Mouse (Mus musculus): ENCODE results near the gene Trim7.
"Not testable (repeated sequence)": the region's sequence is repeated elsewhere in the genome, so short reads cannot be mapped to it uniquely, and the experiment has no call there.

Trim7 gene

GRCm38 (mm10) chr11:48801831-48802772, 23.8 kb upstream of the Trim7 start:
- in situ Hi-C loops (cut with MboI, MseI), result loop anchor here (10.0 kb wide), 1 partner anchor 293 kb away; no protein-coding TSS in a partner anchor

GRCm38 (mm10) chr11:48803988-48804387, 22.0 kb upstream of the Trim7 start:
- in situ Hi-C loops (cut with MboI, MseI), result loop anchor here (10.0 kb wide), 1 partner anchor 291 kb away; no protein-coding TSS in a partner anchor

- in situ Hi-C loops (cut with MboI, MseI), result loop anchor here (10.0 kb wide), 1 partner anchor 290 kb away; no protein-coding TSS in a partner anchor
These were observed 21.0 kb upstream of the Trim7 start for GRCm38 (mm10) chr11:48804922-48805321.

DNA sequence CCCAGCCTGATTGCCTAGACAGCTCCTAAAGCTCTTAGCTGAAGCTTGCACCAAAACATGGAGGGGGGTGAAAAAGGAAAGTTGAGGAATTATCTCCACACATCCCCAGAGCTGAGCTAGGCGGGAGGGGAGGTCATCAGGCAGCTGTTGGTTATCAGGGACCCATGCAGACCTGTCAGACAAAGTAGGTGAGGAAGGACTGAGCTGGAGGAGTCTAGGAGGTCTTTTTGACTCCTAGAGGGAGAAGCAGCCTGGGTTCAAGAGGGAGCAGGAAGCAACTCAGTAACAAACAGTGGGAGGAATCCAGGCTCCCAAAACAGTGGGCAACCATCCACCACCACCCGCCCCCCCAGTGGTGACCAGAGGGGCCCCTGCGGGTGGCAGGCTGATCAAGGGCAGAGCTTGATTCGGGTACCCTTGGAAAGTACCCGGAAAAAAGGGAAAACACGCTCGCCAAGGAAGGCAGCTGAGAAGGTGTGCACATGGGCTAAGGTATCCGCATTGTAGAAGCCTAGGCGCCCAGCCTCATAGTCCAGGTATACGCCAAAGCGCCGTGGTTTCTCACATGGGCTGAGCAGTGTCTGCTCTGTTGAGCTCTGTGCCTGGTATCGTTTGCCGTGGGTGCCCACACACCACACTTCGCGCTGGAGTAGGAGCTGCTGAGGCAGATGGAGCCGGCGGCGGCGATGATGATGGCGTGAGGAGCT, 18.9 kb upstream of the Trim7 start:
- in situ Hi-C loops (cut with MboI, MseI), result loop anchor here (10.0 kb wide), 1 partner anchor 288 kb away; no protein-coding TSS in a partner anchor

DNA sequence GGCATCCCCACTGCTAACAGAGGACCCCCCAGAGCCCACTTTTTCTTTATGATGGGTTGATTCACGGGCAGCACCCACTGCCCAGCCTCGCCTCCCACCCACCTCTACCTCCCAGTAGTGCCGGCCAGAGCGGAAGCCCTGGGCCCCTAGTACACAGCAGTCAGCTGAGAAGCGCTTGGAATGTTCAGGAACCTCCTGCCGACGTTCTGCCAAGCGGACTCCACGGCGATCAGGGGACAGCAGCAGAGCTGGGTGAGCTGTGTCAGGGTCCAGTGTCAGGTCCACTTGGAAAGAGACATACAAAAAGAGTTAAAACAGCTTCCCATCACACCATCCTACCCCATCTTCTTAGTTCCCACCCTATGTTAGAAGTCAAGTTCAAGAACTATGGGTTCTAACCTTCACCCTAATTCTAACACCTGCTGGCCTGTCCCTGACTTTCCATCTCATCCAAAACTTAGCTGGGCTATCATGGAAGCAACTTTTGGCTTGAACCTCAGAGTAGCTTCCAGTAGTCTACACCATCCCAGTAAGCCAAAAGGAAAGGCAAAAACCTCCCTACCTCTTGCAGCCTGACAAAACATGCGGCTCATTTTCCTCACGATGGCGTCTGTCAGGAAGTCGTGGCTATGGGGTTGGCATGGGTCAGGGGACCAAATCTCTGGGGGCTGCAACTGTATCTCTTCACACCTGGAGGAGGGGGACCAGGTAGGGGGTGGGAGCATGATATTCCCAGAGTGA, 18.2 kb upstream of the Trim7 start:
- in situ Hi-C loops (cut with MboI, MseI), result loop anchor here (10.0 kb wide), 1 partner anchor 287 kb away; no protein-coding TSS in a partner anchor

DNA sequence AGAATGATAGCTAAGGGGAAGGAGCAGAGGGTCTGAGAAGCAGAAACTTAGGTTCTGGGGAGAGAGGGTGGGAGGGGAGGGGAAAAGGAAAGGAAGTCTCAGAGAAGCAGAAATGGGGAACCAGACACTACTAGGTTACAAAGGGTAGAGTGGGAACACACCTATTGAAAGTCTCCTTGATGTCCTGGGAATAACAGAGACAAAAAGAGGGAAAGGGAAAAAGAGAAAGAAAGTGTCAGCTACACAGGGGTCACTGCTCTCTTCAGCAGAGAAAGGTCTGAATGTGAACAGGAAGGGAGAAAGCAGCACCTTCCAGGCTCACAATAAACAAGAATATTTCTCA, 17.7 kb upstream of the Trim7 start:
- in situ Hi-C loops (cut with MboI, MseI), result loop anchor here (10.0 kb wide), 1 partner anchor 287 kb away; no protein-coding TSS in a partner anchor

DNA sequence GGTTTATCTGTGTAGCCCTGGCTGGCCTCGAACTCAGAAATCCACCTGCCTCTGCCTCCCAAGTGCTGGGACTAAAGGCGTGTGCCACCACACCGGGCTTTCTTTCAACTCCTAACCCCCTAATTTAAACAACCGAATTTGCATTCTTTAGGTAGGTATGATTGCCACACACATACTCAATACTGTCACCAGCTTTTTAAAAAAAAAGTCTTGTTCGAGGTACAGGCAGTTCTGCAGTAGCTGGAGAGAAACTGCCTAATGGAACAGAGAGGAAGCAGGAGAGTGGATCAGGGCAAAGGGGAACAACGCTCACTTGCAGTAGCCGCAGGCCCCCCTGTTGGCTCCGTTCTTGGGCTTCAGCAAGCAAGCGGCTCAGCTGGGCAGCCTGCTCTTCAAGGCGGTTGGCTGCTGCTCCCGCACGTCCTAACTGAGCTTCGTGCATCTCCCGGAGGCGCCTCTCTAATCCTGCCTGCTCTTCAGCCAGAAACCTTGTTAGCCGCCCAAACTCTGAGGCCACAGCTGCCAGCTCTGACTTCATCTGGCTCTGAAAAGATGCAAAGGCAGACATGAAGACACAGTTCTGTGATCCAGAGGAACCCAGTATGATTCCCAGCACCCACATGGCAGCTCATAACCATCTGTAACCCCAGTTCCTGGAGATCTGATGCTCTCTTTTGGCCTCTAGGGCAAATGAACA, 17.1 kb upstream of the Trim7 start:
- in situ Hi-C loops (cut with MboI, MseI), result loop anchor here (10.0 kb wide), 1 partner anchor 286 kb away; no protein-coding TSS in a partner anchor

- in situ Hi-C loops (cut with MboI, MseI), result loop anchor here (10.0 kb wide), 1 partner anchor 285 kb away; no protein-coding TSS in a partner anchor
These were observed 16.5 kb upstream of the Trim7 start for GRCm38 (mm10) chr11:48809434-48809830.

DNA sequence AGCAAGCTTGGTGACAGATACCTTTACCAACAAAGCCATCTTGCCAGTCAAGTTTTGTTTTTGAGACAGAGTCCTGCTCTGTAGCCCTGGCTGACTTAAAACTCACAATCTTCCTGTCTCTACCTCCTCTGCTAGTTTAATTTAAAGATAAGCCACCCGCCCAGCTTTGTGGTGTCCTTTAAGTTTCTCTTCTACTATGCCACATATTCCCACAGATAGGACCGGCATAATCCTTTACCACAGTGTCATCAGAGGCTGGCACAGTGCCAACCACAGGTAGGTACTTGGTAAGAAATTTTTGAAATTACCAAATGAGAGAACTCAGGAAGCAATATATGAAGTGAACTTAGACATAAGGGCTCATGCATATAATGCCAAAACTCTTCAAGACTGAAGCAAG, 15.8 kb upstream of the Trim7 start:
- in situ Hi-C loops (cut with MboI, MseI), result no loop called here

- in situ Hi-C loops (cut with MboI, MseI), result no loop called here
These were observed 12.2 kb upstream of the Trim7 start for GRCm38 (mm10) chr11:48813782-48814181.

DNA sequence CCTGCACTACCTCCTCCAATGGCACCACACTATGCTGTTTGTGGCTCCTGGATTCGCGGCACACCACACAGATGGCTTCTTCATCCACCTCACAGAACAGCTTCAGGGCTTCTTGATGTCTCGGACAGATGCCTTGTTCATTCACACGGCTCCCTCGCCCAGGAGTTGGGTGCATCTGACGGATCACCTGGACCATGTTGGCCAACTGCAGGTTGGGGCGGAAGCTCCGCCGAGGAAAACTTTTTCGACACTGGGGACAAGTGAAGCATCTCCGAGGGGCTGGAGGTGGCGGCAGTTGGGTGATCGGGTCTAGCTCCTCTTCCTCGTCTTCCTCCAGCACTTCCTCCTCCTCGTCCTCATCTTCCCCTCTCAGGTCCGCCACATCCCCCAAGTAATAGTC, 10.1 kb upstream of the Trim7 start:
- in situ Hi-C loops (cut with MboI, MseI), result loop anchor here (5.0 kb wide), 1 partner anchor 36 kb away; no protein-coding TSS in a partner anchor

DNA sequence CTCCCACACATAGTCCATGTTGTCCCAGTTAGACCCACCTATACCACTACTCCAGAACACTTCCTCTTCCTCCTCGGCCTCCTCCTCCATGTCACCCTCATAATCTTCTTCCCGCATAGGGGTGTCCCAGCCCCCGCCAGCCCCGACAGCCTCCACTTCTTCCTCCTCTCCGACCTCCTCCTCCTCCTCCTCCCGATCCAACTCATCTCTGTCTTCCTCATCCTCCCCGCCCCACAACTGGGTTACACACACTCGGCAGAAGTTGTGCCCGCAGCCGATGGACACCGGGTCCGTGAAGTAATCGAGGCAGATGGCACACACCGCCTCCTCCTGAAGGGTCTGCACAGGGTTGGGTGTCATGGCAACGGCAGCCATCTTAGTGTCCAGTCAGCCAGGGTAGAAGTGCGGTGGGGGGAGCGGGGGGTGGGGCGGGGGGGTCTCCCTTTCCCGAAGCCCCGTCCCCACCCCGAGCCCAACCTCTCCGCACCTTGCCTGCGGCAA, 9.6 kb upstream of the Trim7 start:
- in situ Hi-C loops (cut with MboI, MseI), result loop anchor here (5.0 kb wide), 1 partner anchor 36 kb away; no protein-coding TSS in a partner anchor

DNA sequence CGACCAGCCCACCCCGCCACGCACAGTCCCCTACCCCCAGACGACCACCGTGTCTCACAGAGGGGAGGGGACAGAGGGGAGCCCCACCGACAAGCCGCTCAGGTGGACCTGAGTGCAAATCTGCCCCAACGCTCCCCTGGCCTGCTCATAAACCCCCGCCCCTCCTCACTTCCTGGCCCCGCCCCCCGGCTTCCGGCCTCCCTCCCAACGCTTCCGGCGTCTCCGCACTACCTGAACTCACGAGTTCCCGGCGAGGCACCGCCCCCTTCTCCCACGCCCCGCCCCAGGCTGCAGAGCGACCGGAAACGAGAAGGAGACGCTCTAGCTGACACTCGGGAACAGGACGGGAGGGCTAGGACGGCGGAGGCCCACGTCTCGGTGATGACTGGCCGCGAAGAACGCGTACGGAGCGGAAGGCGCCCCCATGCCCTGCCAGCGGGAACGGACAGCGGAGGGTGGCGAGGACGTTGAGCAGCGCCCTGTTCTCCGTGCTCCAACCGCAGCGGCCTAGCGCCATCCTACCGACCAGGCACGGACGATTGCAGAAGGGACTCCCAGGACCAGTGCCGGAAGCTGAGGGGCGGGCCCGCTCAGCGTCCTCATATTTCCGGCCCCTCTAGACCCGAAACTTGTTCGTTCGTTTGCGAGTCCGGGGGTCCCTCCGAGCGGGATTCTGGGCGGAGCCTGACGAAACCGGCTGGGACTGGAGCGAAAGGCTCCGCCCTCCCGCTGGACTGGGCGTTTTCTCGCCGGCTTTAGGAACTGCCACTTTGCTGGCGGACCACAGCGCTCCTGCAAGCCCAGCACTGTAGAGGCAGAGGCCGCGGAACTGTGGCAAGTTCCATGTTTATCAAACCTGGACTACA, 8.9 kb upstream of the Trim7 start, which contains the start of gene Trim41:
TSS of gene Trim41 (minus strand) at position 554 of the 866 bp plus-strand sequence.
- in situ Hi-C loops (cut with MboI, MseI), result loop anchor here (5.0 kb wide), 1 partner anchor 35 kb away; no protein-coding TSS in a partner anchor

GRCm38 (mm10) chr11:48817794-48818193, 8.1 kb upstream of the Trim7 start:
- in situ Hi-C loops (cut with MboI, MseI), result loop anchor here (5.0 kb wide), 1 partner anchor 35 kb away; no protein-coding TSS in a partner anchor

GRCm38 (mm10) chr11:48818346-48818745, 7.6 kb upstream of the Trim7 start:
- in situ Hi-C loops (cut with MboI, MseI), result loop anchor here (5.0 kb wide), 1 partner anchor 34 kb away; no protein-coding TSS in a partner anchor

DNA sequence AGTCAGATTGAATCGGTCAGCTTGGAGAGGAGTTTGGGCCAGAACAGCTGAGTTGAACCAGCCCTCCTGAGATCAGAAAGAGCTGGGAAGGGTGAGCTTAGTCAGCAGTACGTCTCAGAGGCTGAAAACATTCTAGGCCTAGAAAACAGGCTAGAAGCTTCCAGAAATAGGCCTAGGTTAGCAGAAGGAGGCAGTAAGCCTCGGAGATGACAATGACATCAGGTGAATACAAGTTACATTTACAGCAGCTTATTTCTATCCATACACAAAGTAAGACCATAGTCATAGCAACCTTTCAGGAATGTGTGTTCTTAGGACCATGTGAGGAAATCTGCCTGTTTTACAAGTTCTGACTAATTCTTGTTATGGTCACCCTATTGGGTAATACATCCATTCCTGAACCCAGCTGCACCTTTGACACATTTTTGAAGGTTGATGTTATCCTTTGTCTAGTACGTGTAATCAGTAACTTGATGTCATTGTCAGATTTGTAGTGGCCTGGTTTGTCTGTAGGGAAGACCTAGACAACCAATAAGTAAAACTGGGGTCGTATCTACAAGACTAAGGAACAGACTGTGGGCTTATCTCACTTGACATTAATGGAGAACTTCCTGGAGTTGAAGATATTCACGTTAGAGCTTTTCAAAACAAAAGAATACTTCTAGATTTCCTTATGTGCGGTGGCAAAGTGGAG, 6.2 kb upstream of the Trim7 start:
- in situ Hi-C loops (cut with MboI, MseI), result loop anchor here (5.0 kb wide), 1 partner anchor 33 kb away; no protein-coding TSS in a partner anchor

- in situ Hi-C loops (cut with MboI, MseI), result no loop called here
These were observed 5.6 kb upstream of the Trim7 start for GRCm38 (mm10) chr11:48820308-48820674.

DNA sequence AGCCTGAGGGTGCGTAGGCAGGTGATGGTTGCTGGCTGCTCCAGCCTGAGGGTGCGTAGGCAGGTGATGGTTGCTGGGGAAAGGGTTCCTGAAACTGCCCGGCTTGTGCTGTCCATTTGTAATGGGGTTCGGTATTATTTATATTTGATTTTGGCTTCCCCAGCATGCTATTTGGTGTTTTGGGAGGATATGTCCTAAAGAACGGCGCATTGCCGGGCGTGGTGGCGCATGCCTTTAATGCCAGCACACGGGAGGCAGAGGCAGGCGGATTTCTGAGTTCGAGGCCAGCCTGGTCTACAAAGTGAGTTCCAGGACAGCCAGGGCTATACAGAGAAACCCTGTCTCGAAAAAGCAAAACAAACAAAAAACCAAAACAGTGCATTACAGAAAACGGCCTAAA, 4.6 kb upstream of the Trim7 start:
- in situ Hi-C loops (cut with MboI, MseI), result not testable (repeated sequence)

All from regulatory T cell (primary cell).